Mouse (Mus musculus) midbrain, embryonic 12.5 days (tissue): Measurements from ENCODE around the gene Zfand3. TPM values are rescaled to one million over a fixed set of nuclear protein-coding genes. Genes with fewer than 3 reads are reported as not detected.
A peak's percentile ranks its signal among the peaks of the same experiment; 100 is the strongest.

ENCODE experiments used
- ATAC-seq: fragments of 200-750 bp; cut with Nextera tagmentation; 2 replicates; pipeline ENCODE4 v1.8.0; 2017; ENCODE audit warnings: low read depth, moderate TSS enrichment, moderate library complexity; ENCODE audit not compliant: low FRiP score
- H3K27ac ChIP-seq: fragments of 300-500 bp; sonication (generic); replicated peaks from 2 replicates; pipeline ENCODE4 v1.5.1; 2016; ENCODE audit warnings: mild to moderate bottlenecking
- H3K27me3 ChIP-seq: fragments of 300-500 bp; sonication (generic); 2 replicates; pipeline ENCODE4 v1.6.1; 2016; ENCODE audit warnings: mild to moderate bottlenecking
- H3K36me3 ChIP-seq: fragments of 300-500 bp; sonication (generic); 2 replicates; pipeline ENCODE4 v1.6.1; 2016
- H3K4me1 ChIP-seq: fragments of 300-500 bp; sonication (generic); 2 replicates; pipeline ENCODE4 v1.6.1; 2016
- H3K4me2 ChIP-seq: fragments of 300-500 bp; sonication (generic); replicated peaks from 2 replicates; pipeline ENCODE4 v1.6.1; 2016; ENCODE audit warnings: mild to moderate bottlenecking, moderate library complexity
- H3K4me3 ChIP-seq: fragments of 300-500 bp; sonication (generic); 2 replicates; pipeline ENCODE4 v1.5.1; 2016; ENCODE audit warnings: mild to moderate bottlenecking
- H3K9ac ChIP-seq: fragments of 300-500 bp; sonication (generic); replicated peaks from 2 replicates; pipeline ENCODE4 v1.6.1; 2016; ENCODE audit warnings: mild to moderate bottlenecking, moderate library complexity
- H3K9me3 ChIP-seq: fragments of 300-500 bp; sonication (generic); 2 replicates; pipeline ENCODE4 v1.6.1; 2016; ENCODE audit warnings: mild to moderate bottlenecking
- WGBS: fragments of 180-500 bp; shearing (Covaris S2); methylation state at CpG from one replicate; pipeline ENCODE4 v1.1.7; 2016; 5-methylcytosine and 5-hydroxymethylcytosine counted together
- polyA plus RNA-seq: library from polyadenylated mRNA; unstranded; fragments of >200 nt; fragmentation: Nextera tagmentation; extraction: Ambion mirVana; gene quantifications from 2 replicates; pipeline ENCODE4 v1.2.1, GENCODE M21; 2016

Gene Zfand3
- polyA plus RNA-seq, 1 experiment from 2014 or later = 91.5 TPM

DNA sequence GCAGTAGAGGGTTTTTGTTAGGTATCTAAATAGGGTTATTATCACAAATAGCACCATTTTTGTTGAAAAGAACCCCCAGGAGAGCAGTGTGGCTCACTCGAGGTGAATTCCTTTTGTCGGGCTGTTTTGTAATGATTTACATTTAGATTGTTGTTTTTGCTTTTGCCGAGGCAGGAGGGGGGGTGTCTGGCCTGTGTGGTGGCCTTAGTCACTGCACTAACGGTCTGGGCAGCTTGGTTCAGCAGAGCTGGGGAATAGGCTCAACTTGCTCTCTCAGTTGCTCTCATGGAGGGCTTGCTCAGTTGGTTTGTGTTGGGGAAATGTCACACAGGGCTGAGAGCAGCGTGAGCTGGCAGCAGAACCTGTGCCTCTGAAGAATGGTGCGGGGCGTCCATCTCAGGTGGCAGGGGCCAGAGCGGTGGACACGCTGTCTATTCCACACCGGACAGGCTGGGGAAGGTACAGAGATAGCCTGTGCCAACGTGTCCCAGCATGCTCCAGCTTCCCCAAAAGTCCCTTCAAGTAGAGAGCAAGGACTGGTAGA, 186.6 kb downstream of the Zfand3 start:
- Histone ChIP-seq H3K36me3 (peaks cover 7% of the 10 kb centered on the region; the same call in 1 of the 2 replicates), H3K4me3 (no peak overlapping the region), H3K27ac (peak overlapping the region; percentile 15; the same call in 1 of the 2 replicates), H3K9ac (0 out of 2 replicates have a peak overlapping the region, but pooled peaks have one; percentile 15), H3K4me2 (no peak overlapping the region), H3K27me3 (no peaks in the 10 kb centered on the region), H3K4me1 (peaks cover 87% of the 10 kb centered on the region), H3K9me3 (no peaks in the 10 kb centered on the region)
- ATAC-seq = no peak
- 71% methylated on average over 11 of the region's 11 CpGs for WGBS

DNA sequence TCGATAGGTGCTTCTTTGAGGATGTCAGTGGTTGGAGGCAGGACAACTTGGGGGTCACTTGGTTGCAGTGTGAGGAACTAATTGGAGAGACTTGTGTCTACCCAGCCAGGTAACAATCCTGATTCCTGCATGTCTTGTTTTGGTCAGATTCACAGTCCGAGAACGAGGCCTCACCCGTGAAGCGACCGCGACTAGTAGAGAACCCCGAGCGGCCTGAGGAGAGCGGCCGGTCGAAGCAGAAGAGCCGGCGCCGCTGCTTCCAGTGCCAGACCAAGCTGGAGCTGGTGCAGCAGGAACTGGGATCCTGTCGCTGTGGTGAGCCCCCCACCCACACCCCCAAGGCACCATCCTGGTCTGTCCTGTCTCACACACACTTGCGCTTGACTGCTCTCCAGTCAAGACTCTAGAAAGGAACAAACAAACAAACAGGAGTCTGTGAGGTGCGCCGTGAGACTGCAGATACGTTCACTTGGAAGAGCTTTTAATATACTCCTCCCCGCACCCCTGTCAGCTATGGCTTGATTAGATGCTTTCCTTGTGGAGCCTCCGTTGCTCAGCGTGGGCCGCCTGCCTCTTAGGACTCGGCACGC, 188.0 kb downstream of the Zfand3 start:
- no peaks in the 10 kb centered on the region for H3K27me3 ChIP-seq
- peaks cover 7% of the 10 kb centered on the region; the same call in 1 of the 2 replicates for H3K36me3 ChIP-seq
- H3K9ac ChIP-seq = no peak overlapping the region
- H3K4me2 ChIP-seq = no peak overlapping the region
- H3K4me3 ChIP-seq = no peak overlapping the region
- no peak overlapping the region for H3K27ac ChIP-seq
- H3K4me1 ChIP-seq = peaks cover 91% of the 10 kb centered on the region
- H3K9me3 ChIP-seq = no peaks in the 10 kb centered on the region
- WGBS = 93% methylated on average over 26 of the region's 26 CpGs
- no peak for ATAC-seq

DNA sequence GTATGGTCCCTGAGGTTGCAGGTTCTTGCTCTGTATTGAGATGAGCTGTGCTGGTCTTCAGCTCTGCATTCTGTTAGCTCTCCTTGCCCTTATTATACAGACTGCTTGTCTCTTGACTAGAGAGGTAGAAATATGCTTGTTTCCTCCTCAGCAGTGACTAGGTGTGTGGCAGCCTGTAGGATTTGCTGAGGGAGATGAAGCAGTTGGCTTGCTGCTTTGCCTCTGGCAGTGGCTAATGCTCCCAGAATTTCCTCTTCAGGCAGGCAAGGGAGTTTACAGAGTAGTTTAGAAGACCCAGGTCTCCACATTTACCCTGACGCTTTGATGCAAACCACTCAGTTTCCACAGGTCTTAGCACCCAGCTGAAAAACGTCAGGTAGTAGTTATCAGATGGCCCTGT, 189.1 kb downstream of the Zfand3 start:
- Histone ChIP-seq H3K4me1 (peaks cover 88% of the 10 kb centered on the region), H3K9ac (no peak overlapping the region; the same call in 1 of the 2 replicates), H3K4me2 (no peak overlapping the region), H3K4me3 (no peak overlapping the region), H3K27me3 (no peaks in the 10 kb centered on the region), H3K36me3 (peaks cover 7% of the 10 kb centered on the region; the same call in 1 of the 2 replicates), H3K27ac (peak overlapping the region; percentile 76), H3K9me3 (no peaks in the 10 kb centered on the region)
- 83% methylated on average over 2 of the region's 2 CpGs for WGBS
- no peak for ATAC-seq

DNA sequence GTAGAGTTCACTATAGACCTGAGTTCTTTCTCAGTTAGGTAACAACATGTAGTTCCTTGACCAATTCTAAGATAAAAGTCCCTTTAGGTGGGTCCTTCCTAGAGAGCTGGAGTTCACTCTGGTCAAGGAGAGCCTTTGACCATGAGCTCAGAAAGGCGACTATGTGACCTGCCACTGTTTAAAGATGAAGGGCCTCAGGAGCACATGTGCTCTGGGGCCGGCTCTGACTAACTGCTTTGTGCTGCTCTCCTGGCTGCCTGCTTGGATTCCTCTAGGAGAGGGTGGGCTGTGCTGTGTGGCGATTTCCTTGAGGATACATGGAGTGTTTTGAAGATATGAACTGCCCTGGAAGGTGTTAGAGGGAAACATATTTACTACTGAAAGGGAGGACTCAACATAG, 189.6 kb downstream of the Zfand3 start:
- Histone ChIP-seq H3K4me3 (no peak overlapping the region), H3K9ac (no peak overlapping the region; the same call in 1 of the 2 replicates), H3K9me3 (no peaks in the 10 kb centered on the region), H3K4me2 (no peak overlapping the region), H3K27ac (peak overlapping the region; percentile 76), H3K36me3 (peaks cover 7% of the 10 kb centered on the region; the same call in 1 of the 2 replicates), H3K27me3 (no peaks in the 10 kb centered on the region), H3K4me1 (peaks cover 90% of the 10 kb centered on the region)
- ATAC-seq = no peak
- WGBS = 71% methylated on average over 3 of the region's 3 CpGs

DNA sequence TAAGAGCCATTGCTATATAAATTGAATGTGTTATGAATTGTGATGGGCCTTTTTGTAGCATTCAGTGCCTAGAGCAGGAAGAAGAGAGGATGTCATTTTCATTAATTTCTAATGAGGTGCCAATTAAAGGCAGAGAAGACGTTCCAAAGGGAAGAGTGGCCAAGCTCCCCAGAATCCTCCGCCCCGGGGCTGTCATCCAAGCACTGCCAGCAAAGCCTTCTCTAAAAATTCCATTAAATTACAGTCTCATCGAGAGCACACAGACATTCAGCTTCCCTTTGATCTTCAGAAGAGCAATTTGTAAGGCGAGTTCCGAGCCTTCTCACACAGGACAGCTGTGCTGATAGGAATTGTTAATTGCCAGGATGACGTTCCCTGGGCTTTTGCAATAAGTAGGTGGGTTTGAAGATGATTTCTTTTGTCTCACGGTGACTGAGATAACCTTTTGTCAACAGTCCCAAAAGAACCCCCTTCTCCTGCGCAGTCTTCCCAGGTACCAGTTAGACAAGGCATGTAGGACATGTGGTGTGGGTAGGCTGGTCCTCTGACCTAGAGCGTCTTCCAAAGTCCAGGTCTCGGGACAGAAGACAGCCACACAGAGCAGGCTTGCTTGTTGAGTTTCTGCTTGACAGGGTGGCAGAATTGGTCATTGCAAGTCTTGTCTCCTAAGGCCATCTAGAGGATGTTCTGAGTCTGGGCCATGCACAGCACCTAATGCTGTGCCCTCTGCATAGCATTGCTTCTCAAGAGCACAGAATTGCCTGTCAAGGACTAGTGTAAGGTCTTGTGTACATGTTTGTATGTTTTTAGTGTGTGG, 190.3 kb downstream of the Zfand3 start:
- 61% methylated on average over 11 of the region's 11 CpGs for WGBS
- H3K9me3 ChIP-seq = no peaks in the 10 kb centered on the region
- no peaks in the 10 kb centered on the region for H3K27me3 ChIP-seq
- H3K9ac ChIP-seq = no peak overlapping the region
- H3K4me1 ChIP-seq = peaks cover 89% of the 10 kb centered on the region
- H3K4me3 ChIP-seq = no peak overlapping the region
- no peak overlapping the region for H3K4me2 ChIP-seq
- peak overlapping the region; percentile 76 for H3K27ac ChIP-seq
- peak; percentile 35; the same call in 1 of the 2 replicates for ATAC-seq
- peaks cover 7% of the 10 kb centered on the region; the same call in 1 of the 2 replicates for H3K36me3 ChIP-seq

DNA sequence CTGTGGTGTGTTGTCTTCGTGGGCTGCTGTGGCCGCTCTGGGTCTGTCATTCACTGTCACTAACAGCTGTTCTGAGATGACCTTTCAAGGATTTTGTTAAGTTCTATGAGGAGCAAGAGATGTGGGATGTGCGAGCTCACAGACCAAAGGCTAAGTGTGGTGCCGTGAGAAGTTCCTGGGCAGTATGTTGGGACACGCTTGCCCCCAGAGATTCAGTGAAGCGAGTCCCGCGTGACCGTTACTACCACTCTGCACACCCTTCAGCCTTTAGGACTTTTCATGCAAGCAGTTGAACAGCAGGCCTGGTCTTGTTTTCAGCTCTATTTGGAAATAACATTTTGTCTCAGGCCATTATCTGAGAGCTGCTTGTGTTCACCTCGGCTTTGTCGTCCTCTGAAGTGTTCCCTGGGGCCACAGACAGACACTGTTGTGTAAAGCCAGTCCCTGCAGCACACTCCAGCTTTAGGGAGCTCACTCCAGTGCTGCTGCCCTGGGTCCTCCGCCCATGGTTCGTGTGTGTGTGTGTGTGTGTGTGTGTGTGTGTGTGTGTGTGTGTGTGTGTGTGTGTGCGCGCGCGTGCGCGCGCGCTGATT, 191.2 kb downstream of the Zfand3 start:
- WGBS = 82% methylated on average over 13 of the region's 21 CpGs
- H3K36me3 ChIP-seq = peaks cover 7% of the 10 kb centered on the region; the same call in 1 of the 2 replicates
- H3K9ac ChIP-seq = no peak overlapping the region
- H3K4me1 ChIP-seq = peaks cover 89% of the 10 kb centered on the region
- no peaks in the 10 kb centered on the region for H3K9me3 ChIP-seq
- no peak for ATAC-seq
- no peak overlapping the region for H3K4me3 ChIP-seq
- H3K27me3 ChIP-seq = no peaks in the 10 kb centered on the region
- H3K27ac ChIP-seq = peak overlapping the region; percentile 76
- no peak overlapping the region for H3K4me2 ChIP-seq

DNA sequence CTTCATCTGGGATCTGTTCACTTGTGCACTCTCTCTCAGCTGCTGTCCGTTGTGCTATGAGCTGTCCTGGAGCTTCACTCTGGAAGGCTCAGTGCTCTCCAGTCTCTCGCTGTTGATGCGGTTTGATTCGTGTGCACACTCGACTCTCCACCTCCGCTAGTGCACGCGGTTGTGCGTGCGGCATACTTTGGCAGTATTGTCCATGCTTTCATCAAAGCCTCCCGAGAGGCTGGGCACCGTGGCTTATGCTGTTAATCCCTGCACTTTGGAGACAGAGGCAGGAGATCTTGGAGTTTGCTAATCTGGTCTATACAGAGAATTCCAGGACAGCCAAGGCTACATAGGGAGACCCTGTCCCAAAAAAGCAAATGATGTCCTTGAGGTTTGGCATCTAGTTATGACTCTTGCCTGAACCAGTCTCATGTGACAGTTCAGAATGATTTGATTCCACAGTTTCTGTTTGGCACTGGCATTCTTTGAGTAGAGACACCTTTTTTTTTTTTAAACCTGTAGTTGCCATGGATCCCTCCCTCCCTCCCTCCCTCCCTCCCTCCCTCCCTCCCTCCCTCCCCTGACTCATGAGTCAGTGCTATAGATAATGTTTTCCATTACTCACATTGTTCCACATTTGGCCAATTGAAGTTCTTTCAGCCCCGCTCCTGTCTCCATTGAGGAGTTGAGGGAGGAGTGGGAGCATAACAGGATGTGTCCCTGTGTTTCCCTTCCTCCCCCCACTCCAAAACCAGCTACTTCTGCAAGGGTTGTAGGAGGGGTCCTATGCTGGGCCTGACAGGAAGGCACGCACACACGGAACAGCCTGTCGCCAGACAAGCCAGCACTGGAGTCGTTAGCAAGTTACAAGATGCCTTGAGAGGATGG, 192.1 kb downstream of the Zfand3 start:
- ATAC-seq = 0 out of 2 replicates have a peak, but pooled peaks have one; percentile 42

DNA sequence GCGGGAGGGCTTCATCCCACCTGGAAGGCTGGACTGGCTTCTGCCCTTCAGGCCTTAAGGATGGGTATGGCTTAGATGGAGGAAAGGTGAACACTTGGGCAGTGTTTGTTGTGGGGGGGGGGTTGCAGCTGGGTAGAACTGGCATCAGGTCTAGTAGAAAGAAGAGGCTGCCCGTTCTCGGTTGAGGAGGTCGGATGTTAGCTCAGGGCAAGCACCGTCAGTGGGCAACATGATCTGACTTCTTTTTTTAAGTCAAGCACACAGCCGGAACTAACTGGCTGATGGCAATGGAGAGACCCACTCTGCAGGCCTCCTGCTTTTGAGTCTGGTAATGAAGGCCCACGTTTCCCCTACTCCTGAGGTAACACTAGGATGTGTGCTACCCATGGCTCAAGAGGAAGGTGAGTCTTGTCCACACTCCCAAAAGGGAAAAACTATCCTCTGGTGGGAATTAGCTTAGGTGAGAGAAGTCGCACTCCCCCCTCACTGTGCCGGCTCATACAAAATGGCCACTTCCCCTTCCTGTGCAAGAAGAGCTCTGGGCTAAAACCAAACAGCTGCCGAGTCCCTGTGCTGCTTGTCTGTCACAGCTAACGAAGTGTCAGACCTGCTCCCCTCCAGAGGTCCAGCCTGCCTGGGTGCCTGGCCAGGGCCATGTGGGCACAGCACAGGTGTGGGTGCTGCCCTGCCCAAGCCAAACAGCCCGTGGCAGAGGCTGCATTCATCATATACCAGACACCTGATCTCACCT, 192.9 kb downstream of the Zfand3 start:
- ATAC-seq = no peak
- H3K9ac ChIP-seq = no peak overlapping the region
- no peak overlapping the region for H3K4me2 ChIP-seq
- no peaks in the 10 kb centered on the region for H3K27me3 ChIP-seq
- no peak overlapping the region for H3K4me3 ChIP-seq
- peaks cover 7% of the 10 kb centered on the region; the same call in 1 of the 2 replicates for H3K36me3 ChIP-seq
- peaks cover 90% of the 10 kb centered on the region for H3K4me1 ChIP-seq
- H3K9me3 ChIP-seq = no peaks in the 10 kb centered on the region
- WGBS = 77% methylated on average over 12 of the region's 12 CpGs
- no peak overlapping the region for H3K27ac ChIP-seq

More for the DNA sequence above, 192.1 kb downstream of the Zfand3 start:
- Histone ChIP-seq H3K9me3 (no peaks in the 10 kb centered on the region), H3K4me1 (peaks cover 89% of the 10 kb centered on the region), H3K36me3 (peaks cover 7% of the 10 kb centered on the region; the same call in 1 of the 2 replicates), H3K9ac (no peak overlapping the region), H3K27ac (peak overlapping the region; percentile 76), H3K4me2 (no peak overlapping the region), H3K4me3 (no peak overlapping the region), H3K27me3 (no peaks in the 10 kb centered on the region)
- 67% methylated on average over 17 of the region's 17 CpGs for WGBS

DNA sequence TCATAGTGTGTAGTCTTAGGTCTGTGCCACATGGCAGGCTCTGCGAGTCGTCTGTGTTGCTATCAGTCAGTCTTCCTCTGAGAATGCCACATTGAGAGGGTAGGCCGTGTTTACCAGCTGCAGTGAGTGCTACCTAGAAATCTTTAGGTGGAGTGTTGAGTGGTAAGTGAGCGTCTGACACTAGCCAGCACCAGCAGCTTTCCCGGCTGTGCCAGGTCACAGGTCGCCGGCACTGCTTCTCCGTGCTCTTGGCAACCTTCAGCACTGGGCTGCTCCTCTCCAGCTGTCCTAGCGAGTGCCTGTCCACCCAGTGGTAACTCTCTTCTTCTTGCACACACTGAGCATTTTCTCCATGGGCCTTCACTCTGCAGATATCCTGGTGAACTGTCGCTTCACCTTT, 193.9 kb downstream of the Zfand3 start:
- Histone ChIP-seq H3K9me3 (no peaks in the 10 kb centered on the region), H3K27me3 (no peaks in the 10 kb centered on the region), H3K9ac (no peak overlapping the region), H3K4me3 (no peak overlapping the region), H3K27ac (no peak overlapping the region), H3K4me1 (peaks cover 93% of the 10 kb centered on the region), H3K36me3 (0 out of 2 replicates have a peak, but pooled peaks cover 4% of the 10 kb centered on the region), H3K4me2 (no peak overlapping the region)
- no peak for ATAC-seq
- 75% methylated on average over 10 of the region's 10 CpGs for WGBS

DNA sequence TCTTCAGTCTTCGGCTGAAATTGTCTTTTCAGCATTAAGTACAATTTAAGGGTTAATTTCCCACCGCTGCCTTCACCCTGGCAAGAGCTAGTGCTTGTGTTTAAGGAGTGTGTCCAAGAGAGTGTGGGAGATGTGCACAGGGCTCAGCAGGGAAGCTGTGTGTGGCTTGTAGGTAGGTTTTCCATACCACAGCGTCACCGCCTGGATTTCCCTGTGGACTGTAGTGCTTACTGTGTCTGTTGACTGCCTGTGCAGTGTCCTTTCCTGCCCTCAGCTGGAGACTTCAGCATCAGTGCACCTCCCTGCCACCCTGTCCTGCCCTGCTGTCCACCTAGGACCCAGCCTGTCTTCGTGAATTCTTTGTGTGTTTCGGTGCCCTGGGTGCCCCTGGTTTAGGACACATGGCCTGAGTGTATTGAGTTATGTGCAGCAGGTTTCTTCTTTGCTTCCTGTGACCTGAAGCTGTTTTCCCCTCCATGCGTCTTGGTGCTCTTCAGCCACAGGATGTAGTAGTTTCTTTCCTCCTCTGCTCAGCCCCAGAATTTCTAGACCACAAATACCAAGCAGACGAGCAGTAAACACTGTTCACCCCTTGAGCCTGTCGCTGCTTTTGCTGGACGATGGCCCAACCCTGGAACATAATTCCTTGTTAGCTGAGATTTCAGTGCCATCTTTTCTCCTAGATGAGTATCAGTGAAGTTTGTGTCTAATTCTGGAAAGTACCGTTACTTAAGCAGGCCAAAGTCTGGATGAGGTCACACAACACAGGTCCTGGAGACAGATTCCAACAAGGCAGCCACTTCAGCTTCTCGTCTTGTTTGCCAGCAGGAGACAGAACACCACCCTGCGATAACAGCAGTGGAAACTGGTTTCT, 195.1 kb downstream of the Zfand3 start:
- Histone ChIP-seq H3K36me3 (no peaks in the 10 kb centered on the region), H3K27ac (no peak overlapping the region), H3K4me1 (peaks cover 94% of the 10 kb centered on the region), H3K9ac (no peak overlapping the region), H3K27me3 (no peaks in the 10 kb centered on the region), H3K4me3 (no peak overlapping the region), H3K4me2 (no peak overlapping the region), H3K9me3 (no peaks in the 10 kb centered on the region)
- WGBS = 83% methylated on average over 13 of the region's 13 CpGs
- ATAC-seq = no peak
